Mouse (Mus musculus) macrophage (primary cell): ENCODE results near the gene Dscaml1. TPM values are rescaled to one million over a fixed set of nuclear protein-coding genes. Genes with fewer than 3 reads are reported as not detected.

ENCODE experiments used
- H3K27ac ChIP-seq: fragments of 350-480 bp; formaldehyde crosslinking; 2 replicates; pipeline ENCODE4 v1.9.0; 2021
- H3K36me3 ChIP-seq: fragments of 350-480 bp; formaldehyde crosslinking; 2 replicates; pipeline ENCODE4 v1.9.0; 2021; ENCODE audit errors: inconsistent target
- H3K4me3 ChIP-seq: fragments of 350-480 bp; formaldehyde crosslinking; 2 replicates; pipeline ENCODE4 v1.9.0; 2021; ENCODE audit errors: inconsistent target
- H3K79me2 ChIP-seq: fragments of 350-480 bp; formaldehyde crosslinking; 2 replicates; pipeline ENCODE4 v1.9.0; 2021; ENCODE audit errors: inconsistent target
- WGBS: methylation state at CpG from one replicate; pipeline ENCODE4 v1.1.7; 2026; ENCODE audit warnings: inconsistent platforms; ENCODE audit not compliant: missing documents; 5-methylcytosine and 5-hydroxymethylcytosine counted together
- polyA plus RNA-seq: library from polyadenylated mRNA; stranded (reverse); fragments of 250-400 nt; gene quantifications from 3 replicates; pipeline ENCODE4 v1.2.4, GENCODE M21; 2018; ENCODE audit warnings: inconsistent platforms
- total RNA-seq, 78 experiments: library from RNA; depleted of rRNA; stranded (reverse); fragments of 250-400 nt; gene quantifications; 1 replicate in 9 of 78; 2 replicates in 24 of 78; 3 replicates in 43 of 78; 4 replicates in 2 of 78; pipeline ENCODE4 v1.2.4; 2018; ENCODE audit warnings: inconsistent platforms in 56 of 78

The Dscaml1 gene
- 1 to 10 TPM in 1 of 26 experiments, under 1 TPM in 5, not detected in 20; 0.13 to 1.1 (median 0.55) TPM for total RNA-seq (2018; cell fraction: chromatin; rRNA removed)
- total RNA-seq (2018; cell fraction: cytosol; rRNA removed): under 1 TPM in 24 of 26 experiments, not detected in 2; 0.03 to 0.80 (median 0.10) TPM
- 1 to 10 TPM in 3 of 26 experiments, under 1 TPM in 12, not detected in 11; 0.10 to 1.5 (median 0.44) TPM for total RNA-seq (2018; cell fraction: nucleus; rRNA removed)
- 0.09 TPM in 1 of 3 replicates, not detected in the others for polyA plus RNA-seq

DNA sequence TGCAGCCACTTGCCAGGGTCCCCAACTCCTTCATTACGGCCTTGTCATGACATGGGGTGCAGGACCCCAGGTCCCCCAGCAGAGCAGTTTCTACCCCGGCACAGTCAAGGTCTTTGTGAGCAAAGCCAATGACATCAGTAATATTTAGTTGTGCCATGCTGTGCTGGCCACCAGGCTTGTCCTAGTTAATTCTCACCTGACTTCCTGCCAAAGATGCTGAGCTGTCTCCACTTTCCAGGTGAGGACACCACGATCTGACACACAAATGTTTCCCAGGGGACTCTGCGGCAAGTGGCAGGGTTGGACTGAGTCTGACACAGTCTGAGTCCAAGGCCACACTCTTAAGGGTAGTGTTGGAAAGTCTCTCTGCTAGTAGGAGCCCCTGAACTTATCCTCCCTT is at the start of gene Dscaml1:
Gene Dscaml1, plus strand, starts transcription at position 173 of the 400 bp plus-strand sequence.
- H3K27ac ChIP-seq: no peak within 1 kb of the TSS
- 94% methylated on average over 4 of the region's 4 CpGs for WGBS
- no peaks in the 10 kb centered on the region for H3K36me3 ChIP-seq
- no peaks in the 10 kb centered on the region for H3K79me2 ChIP-seq
- H3K4me3 ChIP-seq: no peak within 1 kb of the TSS

DNA sequence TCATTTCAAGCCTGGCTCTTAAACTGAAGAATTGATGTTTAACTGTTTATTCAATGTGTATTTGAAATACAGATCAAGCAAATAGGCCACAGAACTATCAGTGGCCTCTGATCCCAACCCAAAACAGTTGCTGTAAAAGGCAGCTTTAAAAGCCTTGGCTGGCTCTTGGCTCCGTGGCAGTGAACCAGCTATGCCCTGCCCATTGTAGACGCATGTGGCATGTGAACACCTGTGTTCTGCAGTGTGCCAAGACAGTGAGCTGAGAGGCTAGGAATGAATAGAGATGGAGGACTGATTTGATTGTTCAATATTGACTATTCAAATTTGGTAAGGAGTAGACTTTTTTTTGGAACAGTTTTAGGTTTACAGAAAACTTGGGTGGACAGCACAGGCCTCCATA is 49.5 kb upstream of the Dscaml1 start:
- Histone ChIP-seq H3K27ac (no peak overlapping the region), H3K4me3 (no peak overlapping the region), H3K36me3 (no peaks in the 10 kb centered on the region), H3K79me2 (no peaks in the 10 kb centered on the region)
- 83% methylated on average over 2 of the region's 2 CpGs for WGBS

DNA sequence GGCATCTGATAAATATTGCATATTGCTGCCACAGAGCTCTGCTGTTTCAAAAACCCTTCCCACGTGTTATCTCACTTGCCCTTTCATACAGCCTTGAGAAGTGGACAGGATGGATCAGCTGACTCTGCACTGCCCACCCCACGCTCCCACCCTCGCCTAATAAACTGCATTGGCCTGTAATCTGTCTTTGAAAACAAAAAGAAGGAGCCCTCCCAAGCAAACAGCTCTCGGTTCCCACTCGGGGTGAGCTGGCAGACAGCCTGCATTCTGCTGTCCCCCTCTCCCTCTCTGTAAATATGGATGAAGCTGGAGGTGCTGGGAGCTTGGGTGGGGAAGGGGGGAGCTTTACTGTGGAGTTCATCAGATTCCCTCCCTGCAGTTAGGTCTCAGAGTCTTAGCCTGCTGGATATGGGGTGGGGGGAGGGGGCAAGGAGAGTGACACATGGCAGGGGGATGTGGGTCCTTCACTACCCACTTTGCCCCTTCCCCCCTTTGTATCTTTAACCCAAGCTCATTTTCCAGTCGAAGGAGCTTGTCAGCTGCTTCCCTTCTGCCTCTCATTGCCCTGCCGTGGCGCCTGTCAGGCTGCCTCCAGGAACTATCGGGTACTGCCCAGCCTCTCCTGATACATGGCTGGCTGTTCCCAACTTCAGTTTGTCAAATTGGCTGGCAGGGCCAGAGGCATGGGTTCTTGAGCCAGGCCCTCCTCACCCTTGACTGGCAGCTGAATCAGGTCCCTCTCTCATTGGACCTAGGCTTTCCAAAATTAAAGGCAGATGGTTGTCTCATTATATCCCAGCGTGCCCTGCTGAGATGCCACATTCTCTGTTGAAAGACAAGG is 45.8 kb upstream of the Dscaml1 start:
- Histone ChIP-seq H3K4me3 (no peak overlapping the region), H3K36me3 (no peaks in the 10 kb centered on the region), H3K27ac (no peak overlapping the region), H3K79me2 (no peaks in the 10 kb centered on the region)
- WGBS: 76% methylated on average over 8 of the region's 10 CpGs

DNA sequence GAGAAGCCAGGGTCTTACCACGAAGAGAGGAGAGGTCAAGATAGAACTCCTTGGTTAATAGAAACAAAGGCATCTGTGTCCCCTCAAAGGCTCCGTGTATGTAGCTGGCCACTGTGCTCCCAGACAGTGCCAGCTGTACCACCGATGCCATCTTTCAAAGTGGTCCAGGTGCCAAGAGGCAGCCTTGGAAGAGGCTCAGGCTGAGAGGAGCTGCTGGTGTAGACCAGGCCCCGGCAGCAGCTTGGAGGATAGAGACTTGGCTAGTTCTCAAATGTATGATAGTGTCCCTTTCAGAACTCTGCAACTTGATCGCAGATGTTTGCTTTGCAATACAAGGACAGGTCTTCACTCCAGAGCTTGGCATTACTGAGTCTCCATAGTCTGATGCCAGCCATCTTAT is 44.1 kb upstream of the Dscaml1 start:
- Histone ChIP-seq H3K79me2 (no peaks in the 10 kb centered on the region), H3K4me3 (no peak overlapping the region), H3K27ac (no peak overlapping the region), H3K36me3 (no peaks in the 10 kb centered on the region)
- 93% methylated on average over 5 of the region's 5 CpGs for WGBS

DNA sequence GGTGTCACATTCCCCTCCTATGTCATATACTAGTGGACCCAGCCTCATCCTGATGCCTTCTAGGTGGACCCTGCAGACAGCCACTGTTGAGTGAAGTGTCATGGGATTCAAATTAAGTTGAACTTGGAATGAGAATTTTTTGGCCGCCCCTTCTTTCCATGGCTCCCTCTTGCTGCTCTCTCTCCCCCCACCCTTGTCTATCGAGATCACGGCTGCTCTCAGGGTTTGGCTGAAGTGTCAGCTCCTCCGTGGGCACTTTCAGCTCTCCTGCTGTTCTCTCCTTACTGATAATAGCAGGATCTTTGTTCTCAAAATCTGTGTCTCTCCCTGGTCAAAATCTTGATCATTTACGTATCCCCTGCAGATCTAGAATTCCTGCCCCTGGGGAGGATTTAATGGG is 43.6 kb upstream of the Dscaml1 start:
- WGBS: 93% methylated on average over 5 of the region's 5 CpGs
- H3K27ac ChIP-seq: no peak overlapping the region
- H3K4me3 ChIP-seq: no peak overlapping the region
- H3K79me2 ChIP-seq: no peaks in the 10 kb centered on the region
- no peaks in the 10 kb centered on the region for H3K36me3 ChIP-seq

DNA sequence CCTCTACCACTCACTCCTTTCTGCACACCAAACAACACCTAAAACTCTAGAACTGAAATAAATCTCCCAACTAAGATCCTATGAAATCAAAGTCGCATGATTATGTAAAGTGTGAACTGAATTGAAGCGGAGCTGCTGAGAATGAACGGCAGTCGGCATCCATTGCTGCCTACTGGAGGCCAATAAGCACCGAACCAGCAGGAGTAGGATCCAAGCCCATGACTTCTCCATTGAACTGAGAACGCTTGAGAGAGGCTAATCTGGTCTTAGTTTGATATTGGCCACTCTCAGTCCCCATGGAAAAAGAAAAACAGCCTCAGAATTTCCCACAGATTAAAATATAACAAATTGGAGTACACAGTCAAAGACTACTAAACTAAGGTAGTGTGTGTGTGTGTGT is 42.5 kb upstream of the Dscaml1 start:
- 96% methylated on average over 6 of the region's 6 CpGs for WGBS
- H3K4me3 ChIP-seq: no peak overlapping the region
- H3K36me3 ChIP-seq: no peaks in the 10 kb centered on the region
- H3K79me2 ChIP-seq: no peaks in the 10 kb centered on the region
- H3K27ac ChIP-seq: no peak overlapping the region

DNA sequence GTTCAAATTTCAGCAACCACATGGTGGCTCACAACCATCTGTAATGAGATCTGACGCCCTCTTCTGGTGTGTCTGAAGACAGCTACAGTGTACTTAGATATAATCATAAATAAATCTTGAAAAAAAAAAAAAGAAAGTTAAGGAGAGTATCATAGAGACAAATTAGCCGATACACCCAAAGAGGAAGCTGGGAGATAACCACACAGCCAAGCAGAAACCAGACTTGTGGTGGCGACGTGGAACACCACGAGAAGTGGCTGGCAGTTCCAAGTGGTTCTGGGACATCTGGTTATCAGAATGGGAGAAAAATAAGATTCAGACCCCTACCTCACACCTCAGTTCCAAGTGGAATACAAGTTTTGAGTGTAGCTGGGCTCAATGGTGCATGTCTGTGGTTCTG is 39.7 kb upstream of the Dscaml1 start:
- H3K27ac ChIP-seq: no peak overlapping the region
- no peak overlapping the region for H3K4me3 ChIP-seq
- H3K36me3 ChIP-seq: no peaks in the 10 kb centered on the region
- no peaks in the 10 kb centered on the region for H3K79me2 ChIP-seq
- WGBS: 17% methylated on average over 5 of the region's 5 CpGs

DNA sequence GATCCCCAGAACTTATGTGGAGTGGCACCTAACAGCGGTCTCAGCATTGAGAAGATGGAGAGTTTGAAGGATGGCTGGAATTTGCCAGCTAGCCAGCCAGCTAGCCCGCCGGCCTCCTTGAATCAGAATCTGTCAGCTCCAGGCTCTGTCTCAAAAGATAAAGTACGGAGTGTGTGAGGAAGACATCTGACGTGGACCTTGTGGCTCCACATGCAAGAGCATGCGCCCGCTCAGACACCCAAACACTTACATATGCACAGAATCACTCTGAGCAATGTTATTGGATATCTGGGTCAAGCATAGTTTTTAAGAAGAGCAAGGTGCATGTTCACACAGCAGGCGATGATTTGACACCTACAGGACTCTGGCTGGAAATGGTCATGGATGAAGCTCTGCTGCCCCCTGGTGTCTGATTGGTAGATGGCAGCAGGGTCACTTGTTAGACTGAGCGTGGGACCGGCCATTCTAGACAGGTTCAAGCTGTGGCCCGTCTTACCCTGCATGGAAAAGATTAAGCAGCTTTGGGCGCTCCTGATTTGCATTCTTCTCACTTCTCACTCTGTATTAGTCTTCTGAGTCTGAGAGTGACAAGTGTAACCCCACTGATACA is 37.9 kb upstream of the Dscaml1 start:
- H3K79me2 ChIP-seq: no peaks in the 10 kb centered on the region
- no peak overlapping the region for H3K4me3 ChIP-seq
- WGBS: 46% methylated on average over 12 of the region's 12 CpGs
- no peaks in the 10 kb centered on the region for H3K36me3 ChIP-seq
- H3K27ac ChIP-seq: no peak overlapping the region

DNA sequence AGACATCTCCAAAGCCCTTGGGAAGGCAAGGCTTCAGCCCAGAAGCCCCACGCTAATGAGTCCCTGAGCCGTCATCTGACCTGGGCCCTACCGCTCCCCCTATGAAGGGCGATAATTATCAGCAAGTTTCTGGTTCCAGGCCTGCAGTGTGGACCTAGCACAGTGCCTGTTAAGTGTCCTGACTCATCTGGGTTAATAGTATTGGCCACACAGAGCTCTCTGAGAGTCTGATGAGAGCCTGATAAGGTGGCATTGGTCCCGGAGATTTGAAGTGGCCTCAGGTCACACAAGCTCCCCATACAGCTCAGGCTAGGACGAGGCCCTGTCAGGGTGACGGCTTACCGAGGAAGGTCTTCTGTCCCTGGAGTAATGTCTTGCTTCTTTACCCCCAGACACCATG is 36.8 kb upstream of the Dscaml1 start:
- H3K36me3 ChIP-seq: no peaks in the 10 kb centered on the region
- no peaks in the 10 kb centered on the region for H3K79me2 ChIP-seq
- H3K27ac ChIP-seq: no peak overlapping the region
- H3K4me3 ChIP-seq: no peak overlapping the region
- 94% methylated on average over 8 of the region's 8 CpGs for WGBS

DNA sequence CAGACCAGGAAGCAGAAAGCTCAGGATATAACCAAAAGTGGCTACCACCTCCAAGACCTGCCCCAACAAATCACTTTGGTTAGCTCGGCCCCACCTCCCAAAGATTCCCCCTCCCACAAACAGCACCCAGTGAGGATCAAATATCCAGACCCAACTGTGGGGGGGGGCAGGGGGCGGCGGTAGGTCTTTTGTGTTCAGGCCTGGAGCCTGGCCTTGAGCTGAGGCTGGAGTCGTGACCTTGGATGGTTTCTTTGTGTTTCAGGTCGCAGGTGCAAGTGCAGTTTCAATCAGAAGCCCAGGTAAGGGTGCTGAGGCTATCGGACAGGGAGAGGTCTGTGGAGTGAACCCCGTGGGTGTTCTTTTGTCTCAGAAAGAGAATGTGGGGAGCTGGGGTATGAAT is 35.1 kb upstream of the Dscaml1 start:
- 94% methylated on average over 7 of the region's 7 CpGs for WGBS
- no peak overlapping the region for H3K27ac ChIP-seq
- H3K4me3 ChIP-seq: no peak overlapping the region
- H3K36me3 ChIP-seq: no peaks in the 10 kb centered on the region
- H3K79me2 ChIP-seq: no peaks in the 10 kb centered on the region

DNA sequence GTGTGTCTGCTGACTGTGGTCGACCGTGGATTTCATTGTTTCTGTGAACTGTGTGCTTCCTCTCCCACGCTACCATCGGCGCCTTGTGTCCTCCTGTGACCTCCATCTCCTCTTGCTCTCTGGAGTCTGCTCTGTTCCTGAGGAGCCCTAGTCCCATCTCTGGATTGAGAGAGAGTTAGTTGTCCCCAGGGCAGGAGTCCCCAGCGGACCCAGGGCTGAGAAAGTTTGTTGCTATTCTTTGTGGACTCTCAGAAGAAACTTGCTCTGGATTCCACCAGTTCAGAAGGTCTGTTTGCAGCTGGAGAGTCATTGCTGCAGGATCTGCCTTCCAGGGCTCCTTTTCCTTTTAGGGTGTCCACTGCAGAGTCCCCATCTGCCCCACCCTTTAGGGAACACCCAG is 31.2 kb upstream of the Dscaml1 start:
- H3K27ac ChIP-seq: no peak overlapping the region
- H3K36me3 ChIP-seq: no peaks in the 10 kb centered on the region
- H3K4me3 ChIP-seq: no peak overlapping the region
- H3K79me2 ChIP-seq: no peaks in the 10 kb centered on the region
- 79% methylated on average over 6 of the region's 6 CpGs for WGBS

DNA sequence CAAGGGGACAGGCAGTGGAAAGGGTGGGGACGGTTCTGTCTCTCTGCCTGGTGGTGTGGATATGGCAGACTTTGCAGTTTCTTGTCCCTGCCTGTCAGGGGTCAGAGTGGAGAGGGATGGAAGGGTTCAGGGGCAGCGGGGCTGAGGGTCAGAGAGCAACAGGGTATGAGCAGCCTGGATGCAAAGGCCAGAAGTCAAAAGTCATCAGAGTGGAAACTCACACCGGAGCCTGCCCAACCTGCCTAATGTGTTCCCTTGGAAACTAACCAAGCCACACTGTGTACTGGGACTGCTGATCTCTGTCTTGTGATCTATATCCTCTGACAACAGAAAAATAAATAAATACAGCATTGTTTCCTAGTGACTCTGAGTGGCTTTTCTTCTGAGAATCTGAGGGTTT is 30.6 kb upstream of the Dscaml1 start:
- WGBS: 84% methylated on average over 3 of the region's 3 CpGs
- Histone ChIP-seq H3K27ac (no peak overlapping the region), H3K4me3 (no peak overlapping the region), H3K36me3 (no peaks in the 10 kb centered on the region), H3K79me2 (no peaks in the 10 kb centered on the region)

DNA sequence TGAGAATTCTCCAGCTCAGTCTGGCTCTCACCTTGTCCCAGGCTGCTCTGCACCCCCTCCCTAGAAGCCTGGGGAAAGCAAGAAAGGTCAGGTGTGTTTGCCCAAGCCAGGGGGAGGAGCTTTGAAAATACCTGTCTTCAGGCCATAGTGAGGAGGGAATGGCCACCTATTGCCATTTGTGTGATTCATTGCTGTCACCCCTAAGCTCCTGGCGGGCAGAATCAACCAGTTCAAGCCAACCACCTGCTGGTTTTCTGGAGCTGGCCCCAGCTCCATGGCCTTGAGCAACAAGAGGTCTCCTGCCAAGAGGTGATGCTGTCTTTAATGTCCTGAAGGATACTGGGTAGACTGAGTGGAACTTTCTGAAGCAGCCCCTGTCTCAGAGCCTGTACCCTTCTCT is 28.1 kb upstream of the Dscaml1 start:
- no peak overlapping the region for H3K27ac ChIP-seq
- H3K4me3 ChIP-seq: no peak overlapping the region
- H3K79me2 ChIP-seq: no peaks in the 10 kb centered on the region
- WGBS: 85% methylated on average over 1 of the region's 1 CpGs
- H3K36me3 ChIP-seq: no peaks in the 10 kb centered on the region

DNA sequence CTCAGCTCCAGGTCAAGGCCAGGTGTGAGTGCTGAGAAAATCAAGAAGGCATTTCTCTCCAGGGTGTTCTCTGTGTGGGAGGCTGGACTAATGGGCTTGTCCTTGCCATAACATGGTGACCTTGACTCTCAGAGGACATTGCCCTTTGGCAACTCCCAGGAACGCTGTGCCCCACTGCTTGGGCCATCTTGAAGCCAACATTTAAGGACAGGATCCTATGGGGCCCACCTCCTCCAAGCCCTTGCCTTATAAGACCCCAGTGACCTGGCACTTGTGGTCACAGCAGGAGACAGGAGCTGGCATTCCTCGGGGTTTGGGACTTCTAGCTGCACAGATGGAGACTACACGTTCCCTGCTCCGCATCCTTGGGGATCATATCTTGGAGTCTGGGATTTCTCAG is 27.0 kb upstream of the Dscaml1 start, which contains the start of gene Fxyd2:
Gene Fxyd2, plus strand, starts transcription at position 236 of the 400 bp plus-strand sequence.
- no peaks in the 10 kb centered on the region for H3K36me3 ChIP-seq

DNA sequence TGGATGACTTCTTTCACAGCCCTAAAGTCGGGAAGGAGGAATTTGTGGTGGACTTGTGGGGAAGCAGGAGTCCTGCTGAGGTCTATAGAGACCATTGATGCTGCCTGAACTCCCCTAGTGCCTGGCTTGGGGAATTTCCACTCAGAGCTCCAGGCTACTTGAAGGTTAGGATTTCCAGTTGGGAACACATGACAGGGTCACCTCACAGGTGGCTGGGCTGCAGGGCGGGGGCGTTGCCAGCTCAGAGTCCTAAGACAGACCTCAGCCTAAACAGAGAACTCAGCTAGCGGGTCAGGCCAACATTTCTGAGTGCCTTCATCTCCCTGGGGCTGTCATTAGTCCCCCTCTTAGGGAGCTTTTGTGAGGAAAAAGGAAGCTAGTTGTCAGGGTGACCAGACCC is 24.6 kb upstream of the Dscaml1 start:
- Histone ChIP-seq H3K36me3 (no peaks in the 10 kb centered on the region), H3K27ac (no peak overlapping the region), H3K4me3 (no peak overlapping the region), H3K79me2 (no peaks in the 10 kb centered on the region)
- 71% methylated on average over 4 of the region's 4 CpGs for WGBS

More for the DNA sequence above, 27.0 kb upstream of the Dscaml1 start, which contains the start of gene Fxyd2:
- no peaks in the 10 kb centered on the region for H3K79me2 ChIP-seq
- no peak within 1 kb of the TSS for H3K4me3 ChIP-seq
- 86% methylated on average over 4 of the region's 4 CpGs for WGBS
- no peak within 1 kb of the TSS for H3K27ac ChIP-seq
